Mouse (Mus musculus) heart, adult 2 months (tissue): Measurements from ENCODE around the gene Phex.

Source experiments
- CTCF ChIP-seq: fragments of 200-600 bp; IDR thresholded peaks from 2 replicates; pipeline ENCODE4 v1.8.1; 2022; ENCODE audit warnings: antibody characterized with exemption, mild to moderate bottlenecking, moderate library complexity
- POLR2A ChIP-seq: fragments of 200-500 bp; IDR thresholded peaks from 2 replicates; pipeline ENCODE4 v1.6.1; 2011; ENCODE audit warnings: mild to moderate bottlenecking, low read depth, low read length, control low read depth; ENCODE audit not compliant: insufficient read depth

DNA sequence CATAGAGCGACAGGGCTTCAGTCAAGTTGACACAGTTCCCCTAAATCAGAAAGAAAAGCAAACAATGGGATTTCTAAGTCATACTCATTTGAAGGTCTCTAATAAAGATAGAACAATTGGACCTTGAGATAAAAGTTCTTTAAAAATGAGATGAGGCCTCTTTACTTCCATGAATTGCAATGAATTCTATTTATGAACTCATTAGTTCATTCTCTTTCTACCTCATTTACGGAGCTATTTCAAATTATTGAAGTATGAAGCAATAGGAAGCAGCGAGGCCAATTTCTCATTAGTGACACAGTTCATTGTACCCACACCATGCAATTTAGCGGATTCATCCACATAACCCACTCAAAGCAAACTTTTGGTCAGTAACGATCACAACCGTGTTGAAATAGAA is 32.3 kb upstream of the Phex start:
- TF ChIP-seq POLR2A (no peak), CTCF (no peak)
